Mouse (Mus musculus) central nervous system, embryonic 11.5 days (tissue): ENCODE results near the gene Zfhx3. TPM values are rescaled to one million over a fixed set of nuclear protein-coding genes. Genes with fewer than 3 reads are reported as not detected.

ENCODE experiments used
- polyA plus RNA-seq: library from polyadenylated mRNA; depleted of rRNA; stranded (reverse); fragments of >200 nt; gene quantifications from 2 replicates; pipeline ENCODE4 v1.2.3, GENCODE M21; 2012; rRNA removed

Gene Zfhx3
- polyA plus RNA-seq = 10.7 and 18.0 TPM in 2 replicates

DNA sequence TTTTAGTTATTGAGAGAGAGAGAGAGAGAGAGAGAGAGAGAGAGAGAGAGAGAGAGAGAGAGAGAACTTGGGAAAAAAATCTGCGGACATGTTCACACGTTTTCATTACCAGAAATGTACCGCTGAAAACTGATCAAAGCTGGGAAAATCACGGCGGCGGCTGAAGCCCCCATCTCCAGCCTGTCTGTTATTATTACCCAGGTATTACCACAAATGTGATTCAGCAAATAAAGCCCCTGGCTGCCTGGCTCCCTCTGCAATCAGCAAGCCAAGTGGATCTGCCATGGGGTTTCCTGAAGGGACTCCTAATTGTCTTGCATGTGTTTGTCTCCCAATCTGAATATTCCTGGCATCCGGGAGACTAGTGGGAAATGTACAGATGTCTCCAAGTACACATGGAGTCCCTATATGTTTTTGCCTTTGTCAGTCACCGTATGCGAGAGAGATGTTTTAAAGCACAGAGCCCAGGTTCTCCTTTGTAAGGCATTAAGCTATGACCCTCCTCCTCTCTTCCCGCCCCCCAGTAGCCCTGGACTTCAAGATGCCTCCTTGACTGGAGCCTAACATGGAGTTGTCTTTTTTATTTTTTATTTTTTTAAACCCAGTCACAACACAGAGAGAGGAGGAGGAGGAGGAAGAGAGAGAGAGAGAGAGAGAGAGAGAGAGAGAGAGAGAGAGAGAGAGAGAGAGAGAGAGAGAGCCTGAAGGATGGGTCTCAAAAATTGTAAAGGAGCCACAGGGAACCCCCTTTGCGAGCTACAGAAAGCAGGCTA is at the start of gene Zfhx3:
TSS of gene Zfhx3 (plus strand) at position 723 of the 773 bp plus-strand sequence.

